Mouse (Mus musculus) MEL (cell line): Measurements from ENCODE around the gene Cd52. TPM values are rescaled to one million over a fixed set of nuclear protein-coding genes. Genes with fewer than 3 reads are reported as not detected.

Source experiments
- DNase-seq: peaks from one replicate; pipeline ENCODE4 v3.0.0; 2011; ENCODE audit warnings: low read depth, low spot score
- H3K27ac ChIP-seq: 2 replicates; pipeline ENCODE4 v1.5.1; 2012; ENCODE audit warnings: low read depth, mild to moderate bottlenecking, control low read depth, low read length, moderate library complexity; ENCODE audit not compliant: control insufficient read depth
- H3K27me3 ChIP-seq, 2 experiments: fragments of 150-350 bp in 1 of 2; sonication (generic) in 1 of 2; 2 replicates each; pipeline ENCODE4 v1.6.1; 2012; ENCODE audit warnings: low read length in 2 of 2, mild to moderate bottlenecking in 2 of 2, improper control_type of control experiment in 1 of 2, moderate library complexity in 1 of 2; ENCODE audit not compliant: insufficient read depth in 2 of 2, control insufficient read depth in 1 of 2
- H3K36me3 ChIP-seq, 2 experiments: 2 replicates each; pipeline ENCODE4 v1.6.1; 2012 to 2014; ENCODE audit warnings: low read length in 2 of 2, improper control_type of control experiment in 1 of 2, inconsistent platforms in 1 of 2, mild to moderate bottlenecking in 1 of 2; ENCODE audit not compliant: insufficient read depth in 2 of 2, control insufficient read depth in 1 of 2
- H3K4me1 ChIP-seq, 2 experiments: fragments of 150-350 bp in 1 of 2; sonication (generic) in 1 of 2; 2 replicates each; pipeline ENCODE4 v1.6.1; 2012; ENCODE audit warnings: low read length in 2 of 2, improper control_type of control experiment in 1 of 2, mild to moderate bottlenecking in 1 of 2; ENCODE audit not compliant: insufficient read depth in 2 of 2, control insufficient read depth in 1 of 2
- H3K4me3 ChIP-seq, 2 experiments: fragments of 150-350 bp in 1 of 2; sonication (generic) in 1 of 2; 2 replicates each; pipeline ENCODE4 v1.5.1; 2012; ENCODE audit warnings: low read depth in 2 of 2, low read length in 2 of 2, mild to moderate bottlenecking in 2 of 2, moderate library complexity in 2 of 2, control low read depth in 1 of 2, improper control_type of control experiment in 1 of 2; ENCODE audit not compliant: control insufficient read depth in 1 of 2, insufficient read depth in 1 of 2
- H3K79me2 ChIP-seq: 2 replicates; pipeline ENCODE4 v1.6.1; 2012; ENCODE audit warnings: mild to moderate bottlenecking, low read length, moderate library complexity; ENCODE audit not compliant: control insufficient read depth, poor library complexity, insufficient read depth
- H3K9ac ChIP-seq: 2 replicates; pipeline ENCODE4 v1.6.1; 2012; ENCODE audit warnings: low read depth, mild to moderate bottlenecking, control low read depth, low read length, moderate library complexity; ENCODE audit not compliant: control insufficient read depth, poor library complexity, severe bottlenecking
- H3K9me3 ChIP-seq: fragments of 150-350 bp; sonication (generic); replicated peaks from 2 replicates; pipeline ENCODE4 v1.6.1; 2012; ENCODE audit warnings: mild to moderate bottlenecking, low read length, improper control_type of control experiment, moderate library complexity; ENCODE audit not compliant: insufficient read depth
- CHD1 ChIP-seq: IDR thresholded peaks from 2 replicates; pipeline ENCODE4 v1.6.1; 2012; ENCODE audit warnings: low read depth, mild to moderate bottlenecking, inconsistent platforms, low read length, improper control_type of control experiment
- CHD2 ChIP-seq: IDR thresholded peaks from 2 replicates; pipeline ENCODE4 v1.6.1; 2011; ENCODE audit warnings: low read length, improper control_type of control experiment
- CTCF ChIP-seq, 3 experiments: IDR thresholded peaks in 2 of 3; conservative IDR thresholded peaks in 1 of 3; 2 replicates each; pipeline ENCODE4 v1.5.1; 2011 to 2012; ENCODE audit warnings: low read length in 3 of 3, low read depth in 2 of 3, mild to moderate bottlenecking in 2 of 3, improper control_type of control experiment in 1 of 3, inconsistent platforms in 1 of 3, mixed read lengths in 1 of 3, moderate library complexity in 1 of 3; ENCODE audit not compliant: control insufficient read depth in 1 of 3, insufficient read depth in 1 of 3, poor library complexity in 1 of 3, severe bottlenecking in 1 of 3
- ELF1 ChIP-seq: IDR thresholded peaks from 2 replicates; pipeline ENCODE4 v1.6.1; 2014; ENCODE audit warnings: low read depth, mild to moderate bottlenecking, inconsistent platforms, low read length, improper control_type of control experiment, moderate library complexity
- EP300 ChIP-seq, 2 experiments: IDR thresholded peaks; 2 replicates each; pipeline ENCODE4 v1.6.1; 2011; ENCODE audit warnings: improper control_type of control experiment in 2 of 2, low read length in 2 of 2, low read depth in 1 of 2, mild to moderate bottlenecking in 1 of 2
- GATA1 ChIP-seq: IDR thresholded peaks from 2 replicates; pipeline ENCODE4 v1.6.1; 2011; ENCODE audit warnings: low read depth, low read length, improper control_type of control experiment
- MAFK ChIP-seq: IDR thresholded peaks from 2 replicates; pipeline ENCODE4 v1.6.1; 2011; ENCODE audit warnings: low read depth, mild to moderate bottlenecking, low read length, improper control_type of control experiment, borderline replicate concordance
- MYB ChIP-seq: IDR thresholded peaks from 2 replicates; pipeline ENCODE4 v1.6.1; 2011; ENCODE audit warnings: mild to moderate bottlenecking, low read depth, low read length, improper control_type of control experiment
- MYC ChIP-seq: IDR thresholded peaks from 2 replicates; pipeline ENCODE4 v1.6.1; 2011; ENCODE audit warnings: low read depth, mild to moderate bottlenecking, low read length, improper control_type of control experiment, moderate library complexity
- NELFE ChIP-seq: IDR thresholded peaks from 2 replicates; pipeline ENCODE4 v1.6.1; 2011; ENCODE audit warnings: low read depth, low read length, improper control_type of control experiment
- POLR2A ChIP-seq, 2 experiments: IDR thresholded peaks; 2 replicates each; pipeline ENCODE4 v1.6.1; 2011 to 2012; ENCODE audit warnings: low read length in 2 of 2, mild to moderate bottlenecking in 2 of 2, control low read depth in 1 of 2, improper control_type of control experiment in 1 of 2, low read depth in 1 of 2, moderate library complexity in 1 of 2; ENCODE audit not compliant: control insufficient read depth in 1 of 2, insufficient read depth in 1 of 2, poor library complexity in 1 of 2
- POLR2AphosphoS5 ChIP-seq: IDR thresholded peaks from 2 replicates; pipeline ENCODE4 v1.6.1; 2012; ENCODE audit warnings: low read depth, borderline replicate concordance, mild to moderate bottlenecking, inconsistent platforms, low read length, moderate library complexity, mixed read lengths
- RCOR1 ChIP-seq: IDR thresholded peaks from 2 replicates; pipeline ENCODE4 v1.6.1; 2012; ENCODE audit warnings: low read depth, mild to moderate bottlenecking, inconsistent platforms, low read length, improper control_type of control experiment
- SIN3A ChIP-seq: IDR thresholded peaks from 2 replicates; pipeline ENCODE4 v1.6.1; 2012; ENCODE audit warnings: low read length, improper control_type of control experiment, inconsistent platforms
- SMC3 ChIP-seq: IDR thresholded peaks from 2 replicates; pipeline ENCODE4 v1.6.1; 2011; ENCODE audit warnings: low read depth, low read length, improper control_type of control experiment
- TCF12 ChIP-seq: IDR thresholded peaks from 2 replicates; pipeline ENCODE4 v1.6.1; 2014; ENCODE audit warnings: low read depth, mild to moderate bottlenecking, inconsistent platforms, low read length, improper control_type of control experiment, moderate library complexity
- ZMIZ1 ChIP-seq: IDR thresholded peaks from 2 replicates; pipeline ENCODE4 v1.6.1; 2012; ENCODE audit warnings: low read depth, mild to moderate bottlenecking, inconsistent platforms, low read length, improper control_type of control experiment, moderate library complexity
- polyA plus RNA-seq, 2 experiments: library from polyadenylated mRNA; stranded (reverse) in 1 of 2; unstranded in 1 of 2; fragments of >175 nt in 1 of 2; fragments of >200 nt in 1 of 2; gene quantifications; 2 replicates each; pipeline versions ENCODE4 v1.2.1 to v1.2.4; 2012; ENCODE audit warnings: low replicate concordance in 2 of 2, low read depth in 1 of 2; ENCODE audit not compliant: insufficient read length in 2 of 2, insufficient read depth in 1 of 2, missing spikeins in 1 of 2
- total RNA-seq: library from RNA; depleted of rRNA; stranded (reverse); fragments of 300-350 nt; gene quantifications from 2 replicates; pipeline ENCODE4 v1.2.3, GENCODE M21; 2012

The Cd52 gene
- total and polyA plus RNA-seq, 3 experiments = 0.86 to 1.3 TPM; not detected in 1

GRCm38 (mm10) chr4:134119644-134120043, 24.8 kb upstream of the Cd52 start:
- peaks cover 12 to 34% of the 10 kb centered on the region in 2 experiments for H3K4me1 ChIP-seq
- peak overlapping the region; percentile 55 for H3K9ac ChIP-seq
- H3K27ac ChIP-seq = peak overlapping the region; percentile 73
- no peaks in the 10 kb centered on the region; the same call in 1 of the 2 replicates for H3K79me2 ChIP-seq
- H3K36me3 ChIP-seq = peaks cover 0 to 22% of the 10 kb centered on the region in 2 experiments; a peak in 2 of 4 replicates
- no peak overlapping the region for H3K4me3 ChIP-seq
- H3K9me3 ChIP-seq = no peaks in the 10 kb centered on the region
- DNase-seq = peak; percentile 89
- H3K27me3 ChIP-seq = no peaks in the 10 kb centered on the region
- 0 out of 4 replicates have a peak, but pooled peaks of 1 of the 2 experiments have one; percentile 2 for TF ChIP-seq POLR2A (IDR thresholded peaks at IDR 0.05; ENCODE audit: control insufficient read depth in 1 of 2, insufficient read depth in 1 of 2, low read depth in 1 of 2, low read length in 2 of 2, poor library complexity in 1 of 2)
- no peak for TF ChIP-seq POLR2AphosphoS5
- peak; percentile 56 to 69 (median 63) for TF ChIP-seq CTCF (IDR thresholded peaks at IDR 0.05 in 2 of 3, conservative IDR thresholded peaks at IDR 0.05 in 1 of 3; ENCODE audit: control insufficient read depth in 1 of 3, insufficient read depth in 1 of 3, low read depth in 2 of 3, low read length in 3 of 3, poor library complexity in 1 of 3, severe bottlenecking in 1 of 3)
- no peak for TF ChIP-seq ELF1
- TF ChIP-seq, all 39 proteins: peak for 2

GRCm38 (mm10) chr4:134119042-134119441, 24.2 kb upstream of the Cd52 start:
- no peak overlapping the region for H3K4me3 ChIP-seq
- peak overlapping the region; percentile 51 for H3K9ac ChIP-seq
- H3K9me3 ChIP-seq = no peaks in the 10 kb centered on the region
- no peaks in the 10 kb centered on the region for H3K27me3 ChIP-seq
- DNase-seq = no peak
- TF ChIP-seq TCF12 (no peak), RCOR1 (no peak), CHD2 (no peak), MYB (no peak), GATA1 (no peak), EP300 (IDR thresholded peaks at IDR 0.05; ENCODE audit: low read depth in 1 of 2, low read length in 2 of 2) (no peak), ELF1 (no peak), POLR2A (IDR thresholded peaks at IDR 0.05; ENCODE audit: control insufficient read depth in 1 of 2, insufficient read depth in 1 of 2, low read depth in 1 of 2, low read length in 2 of 2, poor library complexity in 1 of 2) (no peak), ZMIZ1 (no peak), CHD1 (no peak), SIN3A (no peak), MAFK (no peak), SMC3 (no peak), NELFE (no peak), MYC (no peak)
- peak overlapping the region; percentile 58 for H3K27ac ChIP-seq
- no peaks in the 10 kb centered on the region; the same call in 1 of the 2 replicates for H3K79me2 ChIP-seq
- peaks cover 9 to 31% of the 10 kb centered on the region in 2 experiments for H3K4me1 ChIP-seq
- peaks cover 0 to 20% of the 10 kb centered on the region in 2 experiments; a peak in 2 of 4 replicates for H3K36me3 ChIP-seq
